Mouse (Mus musculus) limb, embryonic 11.5 days (tissue): ENCODE measurements around the gene Hist1h3g. TPM values are rescaled to one million over a fixed set of nuclear protein-coding genes. Genes with fewer than 3 reads are reported as not detected.
"Not testable (repeated sequence)": the region's sequence is repeated elsewhere in the genome, so short reads cannot be mapped to it uniquely, and the experiment has no call there.

Experiments
- ATAC-seq: fragments of 200-750 bp; cut with Nextera tagmentation; 2 replicates; pipeline ENCODE4 v1.8.0; 2017; ENCODE audit warnings: low read depth; ENCODE audit not compliant: insufficient number of reproducible peaks, low FRiP score, low TSS enrichment
- DNase-seq: peaks from one replicate; pipeline ENCODE4 v3.0.0-alpha.2; 2015; ENCODE audit warnings: low spot score
- H3K27ac ChIP-seq: fragments of 300-500 bp; sonication (generic); replicated peaks from 2 replicates; pipeline ENCODE4 v1.5.1; 2014; ENCODE audit warnings: low read depth, mild to moderate bottlenecking, low read length
- H3K27me3 ChIP-seq: fragments of 300-500 bp; sonication (generic); 2 replicates; pipeline ENCODE4 v1.6.1; 2014; ENCODE audit warnings: mild to moderate bottlenecking, low read length, mixed read lengths; ENCODE audit not compliant: control insufficient read depth, insufficient read depth
- H3K36me3 ChIP-seq: fragments of 300-500 bp; sonication (generic); 2 replicates; pipeline ENCODE4 v1.6.1; 2014; ENCODE audit warnings: mild to moderate bottlenecking, low read length, moderate library complexity, mixed read lengths; ENCODE audit not compliant: control insufficient read depth, insufficient read depth
- H3K4me1 ChIP-seq: fragments of 300-500 bp; sonication (generic); 2 replicates; pipeline ENCODE4 v1.6.1; 2014; ENCODE audit warnings: low read length, mixed read lengths; ENCODE audit not compliant: control insufficient read depth, insufficient read depth
- H3K4me2 ChIP-seq: fragments of 300-500 bp; sonication (generic); 2 replicates; pipeline ENCODE4 v1.6.1; 2014; ENCODE audit warnings: low read depth, mild to moderate bottlenecking, moderate library complexity; ENCODE audit not compliant: severe bottlenecking
- H3K4me3 ChIP-seq: fragments of 300-500 bp; sonication (generic); 2 replicates; pipeline ENCODE4 v1.5.1; 2014; ENCODE audit warnings: low read depth, low read length
- H3K9ac ChIP-seq: fragments of 300-500 bp; sonication (generic); 2 replicates; pipeline ENCODE4 v1.6.1; 2014; ENCODE audit warnings: mild to moderate bottlenecking, low read length
- H3K9me3 ChIP-seq: fragments of 300-500 bp; sonication (generic); 2 replicates; pipeline ENCODE4 v1.6.1; 2016; ENCODE audit warnings: low read length; ENCODE audit not compliant: control insufficient read depth
- WGBS: fragments of 180-500 bp; shearing (Covaris S2); extraction: QIAGEN DNeasy Blood & Tissue Kit; methylation state at CpG from one replicate; pipeline ENCODE4 v1.1.7; 2014; 5-methylcytosine and 5-hydroxymethylcytosine counted together
- polyA plus RNA-seq: library from polyadenylated mRNA; unstranded; fragments of >200 nt; fragmentation: Nextera tagmentation; extraction: Ambion mirVana; gene quantifications from 2 replicates; pipeline ENCODE4 v1.2.1, GENCODE M21; 2014

Hist1h3g gene
- polyA plus RNA-seq, 1 experiment from 2014 or later, result 9.4 TPM

GRCm38 (mm10) chr13:23562699-23563462, 27.7 kb downstream of the Hist1h3g start:
- Histone ChIP-seq H3K4me3 (peak overlapping the region; percentile 18), H3K4me2 (peak overlapping the region; percentile 54), H3K27me3 (no peaks in the 10 kb centered on the region), H3K9ac (peak overlapping the region; percentile 53), H3K9me3 (no peaks in the 10 kb centered on the region), H3K36me3 (no peaks in the 10 kb centered on the region), H3K4me1 (no peaks in the 10 kb centered on the region), H3K27ac (peak overlapping the region; percentile 96)
- peak; percentile 65; the same call in 1 of the 2 replicates for ATAC-seq
- peak; percentile 64 for DNase-seq
- WGBS, result 4% methylated on average over 18 of the region's 18 CpGs

- H3K27me3 ChIP-seq, result no peaks in the 10 kb centered on the region
- H3K27ac ChIP-seq, result peak overlapping the region; percentile 96; the same call in 1 of the 2 replicates
- H3K9me3 ChIP-seq, result no peaks in the 10 kb centered on the region
- H3K4me1 ChIP-seq, result no peaks in the 10 kb centered on the region
- H3K36me3 ChIP-seq, result no peaks in the 10 kb centered on the region
- WGBS, result 91% methylated on average over 2 of the region's 2 CpGs
- H3K9ac ChIP-seq, result no peak overlapping the region
- no peak overlapping the region for H3K4me2 ChIP-seq
- DNase-seq (no peak), ATAC-seq (no peak)
- no peak overlapping the region for H3K4me3 ChIP-seq
Observed at GRCm38 (mm10) chr13:23564482-23564881, 29.3 kb downstream of the Hist1h3g start.

- not testable (repeated sequence) for H3K36me3 ChIP-seq, H3K27me3 ChIP-seq, ATAC-seq, H3K4me1 ChIP-seq, H3K9me3 ChIP-seq
- H3K9ac ChIP-seq, result peak overlapping the region; percentile 62
- peak overlapping the region; percentile 26 for H3K4me3 ChIP-seq
- H3K4me2 ChIP-seq, result peak overlapping the region; percentile 47
- peak overlapping the region; percentile 95 for H3K27ac ChIP-seq
- peak; percentile 46 for DNase-seq
- 1% methylated on average over 19 of the region's 41 CpGs for WGBS
Observed at GRCm38 (mm10) chr13:23570261-23571021, 35.2 kb downstream of the Hist1h3g start.

- DNase-seq (peak; percentile 78), ATAC-seq (peak; percentile 93)
- Histone ChIP-seq H3K36me3 (no peaks in the 10 kb centered on the region), H3K4me2 (peak within 1 kb of the TSS; percentile 80), H3K9me3 (no peaks in the 10 kb centered on the region), H3K27ac (peak within 1 kb of the TSS; percentile 95), H3K9ac (peak within 1 kb of the TSS; percentile 71), H3K27me3 (no peaks in the 10 kb centered on the region), H3K4me3 (peak within 1 kb of the TSS; percentile 32), H3K4me1 (0 out of 2 replicates have a peak, but pooled peaks cover 3% of the 10 kb centered on the region)
- under 1% methylated on average over 18 of the region's 18 CpGs for WGBS
Observed at GRCm38 (mm10) chr13:23571022-23571503, 35.8 kb downstream of the Hist1h3g start, which contains the start of the genes Hist1h2ae and Hist1h2bg. Gene Hist1h2ae, minus strand, starts transcription at chr13:23571220. Gene Hist1h2bg, plus strand, starts transcription at chr13:23571396.

GRCm38 (mm10) chr13:23571504-23572217, 36.4 kb downstream of the Hist1h3g start:
- not testable (repeated sequence) for H3K27me3 ChIP-seq, H3K9me3 ChIP-seq, H3K36me3 ChIP-seq, H3K4me1 ChIP-seq, ATAC-seq
- H3K9ac ChIP-seq, result peak overlapping the region; percentile 71
- peak; percentile 60 for DNase-seq
- peak overlapping the region; percentile 95 for H3K27ac ChIP-seq
- peak overlapping the region; percentile 32 for H3K4me3 ChIP-seq
- peak overlapping the region; percentile 80 for H3K4me2 ChIP-seq
- WGBS, result under 1% methylated on average over 9 of the region's 34 CpGs

GRCm38 (mm10) chr13:23572218-23573033, 37.2 kb downstream of the Hist1h3g start:
- peak overlapping the region; percentile 71 for H3K9ac ChIP-seq
- no peaks in the 10 kb centered on the region for H3K9me3 ChIP-seq
- peak overlapping the region; percentile 95 for H3K27ac ChIP-seq
- WGBS, result 39% methylated on average over 2 of the region's 2 CpGs
- DNase-seq, result peak; percentile 31
- peak overlapping the region; percentile 80 for H3K4me2 ChIP-seq
- peak overlapping the region; percentile 32 for H3K4me3 ChIP-seq
- H3K36me3 ChIP-seq, result no peaks in the 10 kb centered on the region
- H3K27me3 ChIP-seq, result no peaks in the 10 kb centered on the region
- no peak for ATAC-seq
- peaks cover 8% of the 10 kb centered on the region; the same call in 1 of the 2 replicates for H3K4me1 ChIP-seq

GRCm38 (mm10) chr13:23573034-23573897, 38.0 kb downstream of the Hist1h3g start:
- H3K9me3 ChIP-seq, ATAC-seq, H3K27me3 ChIP-seq, H3K4me1 ChIP-seq, H3K36me3 ChIP-seq: not testable (repeated sequence)
- DNase-seq, result peak; percentile 59
- peak overlapping the region; percentile 95 for H3K27ac ChIP-seq
- WGBS, result 14% methylated on average over 18 of the region's 20 CpGs
- H3K9ac ChIP-seq, result peak overlapping the region; percentile 82
- H3K4me3 ChIP-seq, result peak overlapping the region; percentile 37
- peak overlapping the region; percentile 80 for H3K4me2 ChIP-seq
